Mouse (Mus musculus) left cerebral cortex, postnatal 14 days (tissue): ENCODE measurements around the gene Akap2. TPM values are rescaled to one million over a fixed set of nuclear protein-coding genes. Genes with fewer than 3 reads are reported as not detected.

Source experiments
- DNase-seq, 2 experiments: peaks; one replicate each; pipeline ENCODE4 v3.0.0; 2021 to 2022; ENCODE audit warnings: low spot score in 2 of 2, mixed read lengths in 1 of 2
- intact Hi-C: fragments of 180-260 bp; cut with DNase I; formaldehyde crosslinking; loops from one replicate; pipeline ENCODE4 v1.15.1; 2025
- long read RNA-seq, 2 experiments: library from polyadenylated mRNA; stranded (forward); transcript quantifications; one replicate each; pipeline ENCODE4 v2.0.0; 2021
- total RNA-seq, 2 experiments: library from RNA; stranded (reverse); gene quantifications; 2 replicates each; pipeline ENCODE4 v1.2.3; 2021

The Akap2 gene
- total RNA-seq: 10 to 100 TPM; 34.4 to 39.5 TPM
- long read RNA-seq, experiment 1, partial matches to known transcripts: 0 of 6 reads
- long read RNA-seq, experiment 1, other reads (novel, unspliced or antisense): 6 of 6 reads
- long read RNA-seq, experiment 2, full-length matches to known transcripts: 3 of 13 reads
- long read RNA-seq, experiment 2, partial matches to known transcripts: 0 of 13 reads
- long read RNA-seq, experiment 2, other reads (novel, unspliced or antisense): 10 of 13 reads

DNA sequence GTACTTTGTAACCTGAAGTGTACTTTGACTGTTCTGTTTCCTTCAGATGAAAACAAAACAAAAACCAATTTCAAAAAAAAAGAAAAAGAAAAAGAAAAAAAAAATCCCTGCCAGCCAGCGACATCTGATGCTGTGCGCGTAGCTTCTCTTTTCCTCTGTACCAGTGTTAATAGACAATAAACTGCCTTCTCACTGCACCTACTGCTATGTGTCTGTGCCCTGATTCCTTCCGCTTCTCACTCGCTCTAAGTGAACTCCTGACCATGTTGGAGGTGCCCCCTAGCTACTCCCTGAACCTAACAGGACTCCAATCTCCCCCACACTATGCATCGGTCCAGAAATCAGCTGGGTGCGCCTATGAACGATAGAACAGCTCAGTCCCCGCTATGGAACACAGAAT, at the start of gene Akap2:
Gene Akap2 (plus strand): TSS at position 304 of the 400 bp plus-strand sequence.
- no peak for DNase-seq
- intact Hi-C loops: no loop called here

DNA sequence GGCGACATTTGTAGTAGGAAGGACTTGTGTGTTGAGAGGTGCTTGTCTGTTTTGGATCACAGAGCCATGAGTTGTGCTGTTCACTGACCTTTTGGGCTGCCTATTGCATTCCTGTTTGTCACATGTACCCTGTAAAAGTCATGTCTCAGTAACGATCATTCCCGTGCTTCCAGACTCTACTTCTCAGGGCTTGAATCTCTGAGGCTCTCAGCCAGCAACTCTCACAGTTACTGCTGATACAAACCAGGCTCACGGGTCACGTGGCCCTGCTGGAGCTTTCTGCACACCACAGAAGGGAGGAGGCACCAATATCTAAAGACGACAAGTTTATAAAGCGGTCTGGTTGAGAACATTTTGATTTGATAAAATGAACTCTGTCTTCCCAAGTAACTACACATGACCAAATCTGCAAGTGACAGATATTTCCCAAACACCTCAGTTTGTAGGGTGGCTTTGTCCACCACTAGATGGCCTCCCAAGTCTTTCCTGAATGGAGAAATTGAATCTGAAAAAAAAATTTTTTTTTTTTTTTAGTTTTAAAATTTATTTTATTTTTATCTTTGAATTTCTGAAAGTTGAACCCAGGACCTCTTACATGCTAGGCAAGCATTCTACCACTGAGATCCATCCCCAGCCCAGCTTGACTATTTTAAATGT, 46.5 kb upstream of the Akap2 start:
- DNase-seq: no peak
- intact Hi-C loops: loop anchor here (5.0 kb wide), 2 partner anchors 111 to 211 kb away; no protein-coding TSS in a partner anchor

DNA sequence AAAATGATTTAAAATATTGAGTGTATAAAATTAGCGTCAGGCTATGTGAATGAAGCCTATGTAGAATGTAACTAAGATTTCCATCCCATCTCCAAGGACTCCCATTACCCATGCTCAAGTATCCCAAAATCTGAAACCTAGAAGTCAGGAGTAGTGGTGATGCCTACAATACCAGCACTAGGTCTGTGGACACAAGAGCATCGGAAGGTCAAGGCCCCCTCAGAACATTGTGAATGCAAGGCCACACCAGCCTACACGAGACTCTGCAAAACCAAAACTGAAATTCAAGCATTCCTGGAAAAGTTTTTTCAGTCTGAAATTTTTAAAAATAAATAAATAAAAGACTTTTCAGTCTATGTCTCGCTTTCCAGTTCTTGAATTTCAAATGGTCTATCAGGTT, 44.9 kb upstream of the Akap2 start:
- DNase-seq: no peak
- intact Hi-C loops: loop anchor here (5.0 kb wide), 2 partner anchors 110 to 210 kb away; no protein-coding TSS in a partner anchor

DNA sequence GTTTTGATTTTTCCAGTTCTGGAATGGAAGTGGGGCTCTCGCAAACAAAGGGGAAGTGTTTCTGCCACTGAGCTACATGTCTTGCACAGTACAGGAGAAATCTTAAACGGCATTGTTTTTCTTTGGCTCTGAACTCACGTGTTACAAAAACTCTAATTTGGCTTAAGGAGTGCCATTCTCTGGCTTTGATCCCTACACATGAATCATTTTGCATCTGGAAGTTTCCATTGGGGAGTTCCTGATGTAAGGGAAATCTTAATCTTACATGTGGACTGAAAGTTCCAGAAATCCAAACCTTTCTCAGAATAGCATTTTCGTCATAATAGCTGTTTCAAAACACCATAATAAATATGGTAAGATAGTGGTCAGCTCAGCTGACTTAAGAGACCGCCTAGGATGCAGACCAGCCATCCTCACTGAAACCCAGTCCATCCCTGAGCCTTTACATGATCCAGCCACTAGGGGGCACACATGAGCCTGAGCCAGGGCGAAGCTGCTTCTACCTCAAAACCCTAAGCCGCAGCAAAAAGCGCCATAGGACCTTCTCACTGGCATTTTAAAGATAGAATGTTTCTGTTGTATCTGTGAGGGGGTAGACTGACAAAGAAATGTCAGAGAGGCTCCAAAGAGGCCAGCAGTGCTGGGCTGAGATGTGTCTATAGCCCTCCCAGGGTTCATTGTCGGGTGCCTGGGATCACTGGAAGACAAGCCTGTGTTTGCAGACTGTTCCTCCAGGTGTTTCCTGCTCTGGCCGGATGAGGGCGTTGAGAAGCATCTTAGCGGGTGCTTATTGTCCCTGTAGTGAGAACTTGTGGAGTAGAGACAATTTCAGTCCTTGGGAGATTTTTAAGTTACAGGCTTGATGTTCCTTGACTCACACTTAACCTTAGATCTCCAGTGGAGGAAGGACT, 44.2 kb upstream of the Akap2 start:
- DNase-seq: peak; percentile 84 to 89
- intact Hi-C loops: loop anchor here (5.0 kb wide), 2 partner anchors 109 to 209 kb away; no protein-coding TSS in a partner anchor

DNA sequence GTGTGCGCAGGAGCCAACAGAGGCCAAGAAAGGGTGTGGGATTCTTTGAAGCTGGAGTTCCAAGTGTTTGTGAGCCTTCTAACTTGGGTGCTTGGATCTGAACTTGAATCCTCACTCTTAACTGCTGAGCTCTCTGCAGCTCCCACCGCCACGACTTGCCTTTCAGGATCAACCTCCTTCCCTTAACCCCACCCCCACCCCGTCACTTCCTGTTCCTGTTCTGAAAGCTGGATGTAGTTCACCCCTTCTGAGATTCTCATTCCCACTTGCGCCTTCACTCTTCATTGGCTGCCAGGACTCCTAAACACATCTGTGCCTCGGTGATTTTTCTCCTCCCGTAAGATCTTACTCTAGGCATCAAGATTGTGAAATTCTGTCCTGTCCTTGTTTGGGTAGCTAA, 43.1 kb upstream of the Akap2 start:
- intact Hi-C loops: loop anchor here (5.0 kb wide), 2 partner anchors 108 to 208 kb away; no protein-coding TSS in a partner anchor
- DNase-seq: no peak

DNA sequence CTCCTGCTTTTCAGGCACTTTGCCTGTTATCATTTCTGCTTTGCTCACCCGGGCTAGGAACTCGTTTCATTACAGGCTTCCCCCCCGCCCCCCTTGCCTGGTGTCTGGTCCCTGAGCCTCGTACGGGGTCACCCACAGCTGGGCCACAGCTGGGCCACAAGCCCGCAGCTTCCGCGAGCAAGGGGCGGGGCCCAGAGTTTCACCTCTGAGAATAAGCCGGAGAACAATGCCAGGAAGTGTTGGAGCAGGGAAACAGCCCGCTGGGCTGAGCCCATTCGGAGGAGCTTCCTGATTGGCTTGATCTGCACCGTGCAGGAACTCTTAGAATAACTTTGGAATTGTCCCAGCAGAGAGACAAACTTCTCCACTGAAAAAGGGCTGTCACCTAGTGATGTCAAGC, 42.1 kb upstream of the Akap2 start:
- no peak for DNase-seq
- intact Hi-C loops: no loop called here

DNA sequence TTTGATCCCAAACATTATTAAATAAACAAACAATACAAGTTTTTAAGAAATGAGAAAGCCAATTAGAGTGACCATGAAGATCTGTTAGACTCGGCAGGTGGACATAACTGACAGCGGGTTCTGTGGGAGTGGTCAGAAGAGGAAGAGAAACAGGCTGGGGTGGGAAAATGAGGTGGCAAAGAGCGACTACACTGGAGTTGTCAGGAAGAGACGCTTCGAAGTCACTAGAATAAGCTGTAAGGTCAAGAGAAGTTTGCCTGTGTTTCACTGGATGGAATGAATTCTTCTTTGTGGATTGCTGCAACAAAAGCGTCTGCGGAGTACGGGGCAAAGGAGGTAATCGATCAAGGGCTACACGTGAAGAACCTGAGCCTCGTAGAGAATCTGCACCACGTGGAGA, 39.5 kb upstream of the Akap2 start:
- DNase-seq: no peak
- intact Hi-C loops: no loop called here

DNA sequence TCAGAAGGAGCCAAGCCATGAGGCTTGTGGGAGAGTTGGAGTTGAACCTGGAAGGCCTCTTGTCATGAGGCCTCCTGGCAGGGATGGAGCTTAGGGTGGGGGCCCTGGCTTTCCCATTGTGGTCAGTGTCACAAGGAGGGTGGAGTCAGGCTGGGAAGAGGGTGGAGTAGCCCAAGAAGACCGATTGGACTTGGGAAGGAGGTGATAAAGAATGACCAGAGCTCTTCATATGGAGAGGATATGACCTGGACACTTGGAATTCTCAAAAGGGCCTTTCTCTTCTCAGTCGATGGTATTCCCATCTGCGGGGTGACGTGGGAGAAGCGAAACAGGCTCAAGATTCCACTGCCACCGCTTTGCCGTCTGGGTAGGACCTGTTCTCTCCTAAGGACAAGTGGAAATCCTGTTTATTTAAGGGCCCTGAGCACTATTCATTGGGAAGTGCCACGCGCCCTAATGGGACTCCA, 38.4 kb upstream of the Akap2 start:
- no peak for DNase-seq
- intact Hi-C loops: no loop called here

DNA sequence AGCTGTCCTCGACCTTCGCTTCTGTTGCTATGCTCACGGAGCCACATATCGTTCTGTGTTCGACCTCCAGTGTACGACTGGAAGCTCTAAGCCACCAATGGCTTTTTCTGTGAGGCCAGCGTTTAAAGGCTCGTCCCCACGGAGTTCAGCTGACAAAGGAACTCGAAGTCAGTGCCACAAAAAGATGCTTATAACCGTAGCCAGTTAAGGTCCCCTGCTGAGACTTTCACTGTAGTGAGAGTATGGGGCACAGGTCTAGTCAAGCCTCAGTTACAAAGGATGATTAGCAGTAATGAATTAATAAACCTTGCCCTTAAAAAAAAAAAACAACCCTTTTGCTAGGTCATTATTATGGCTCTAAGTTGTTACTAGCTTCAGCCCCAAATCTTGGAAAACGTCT, 37.3 kb upstream of the Akap2 start:
- DNase-seq: no peak
- intact Hi-C loops: no loop called here

DNA sequence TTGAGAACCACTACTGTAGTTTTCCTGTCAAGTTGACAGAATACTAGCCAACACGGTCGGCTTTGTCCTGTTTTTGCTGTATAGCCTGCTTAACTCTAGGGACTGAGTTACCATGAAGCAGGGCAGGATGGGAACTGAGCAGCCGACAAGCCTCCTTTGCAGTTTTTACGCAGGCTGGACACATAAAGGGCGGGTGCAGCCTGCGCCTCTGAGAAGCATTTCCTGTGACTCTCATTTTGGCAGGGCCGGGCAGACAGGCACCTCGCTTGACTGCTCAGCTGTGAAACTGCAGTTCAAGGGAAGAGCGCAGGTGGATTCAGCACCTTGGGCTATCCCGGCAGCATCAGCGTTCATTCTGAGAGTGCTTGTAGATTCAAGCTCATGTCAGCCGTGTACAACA, 35.9 kb upstream of the Akap2 start:
- intact Hi-C loops: no loop called here
- no peak for DNase-seq

DNA sequence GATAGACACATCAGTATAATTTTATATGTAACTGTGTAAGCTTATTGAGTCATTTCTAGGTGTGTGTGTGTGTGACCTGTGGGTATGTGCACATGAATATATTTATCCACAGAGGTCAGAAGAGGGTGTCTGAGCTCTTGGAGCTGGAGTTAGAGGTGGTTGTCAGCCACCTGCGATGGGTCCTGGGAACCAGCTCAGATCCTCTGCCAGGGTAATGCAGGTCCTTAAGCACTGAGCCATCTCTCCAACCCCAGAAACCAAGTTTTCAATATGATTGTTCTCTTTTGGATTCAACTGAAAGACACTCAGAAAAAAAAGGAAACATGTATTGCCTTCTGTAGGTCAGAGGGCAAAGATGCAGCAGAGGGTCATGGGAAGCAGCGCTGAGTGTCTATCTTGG, 35.1 kb upstream of the Akap2 start:
- DNase-seq: no peak
- intact Hi-C loops: no loop called here

DNA sequence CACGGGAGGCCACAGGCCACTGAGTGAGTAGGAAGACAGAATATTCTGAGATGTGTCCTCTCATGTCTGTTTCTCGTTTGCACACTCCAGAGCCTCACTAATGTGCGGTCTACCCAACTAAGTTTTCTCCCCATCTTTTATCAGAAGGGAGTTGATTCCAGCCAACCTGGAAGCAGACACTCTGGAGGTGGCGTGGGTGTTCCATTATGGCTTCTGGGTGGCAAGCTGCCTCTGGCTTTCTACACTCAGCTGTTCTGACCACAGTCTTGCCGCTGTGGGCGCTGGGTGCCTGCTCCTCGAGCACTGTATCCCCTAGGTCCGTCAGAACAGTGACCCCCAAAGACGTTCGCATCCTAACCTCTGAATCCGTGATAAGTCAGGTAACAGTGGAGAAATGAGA, 34.5 kb upstream of the Akap2 start:
- intact Hi-C loops: no loop called here
- DNase-seq: no peak

DNA sequence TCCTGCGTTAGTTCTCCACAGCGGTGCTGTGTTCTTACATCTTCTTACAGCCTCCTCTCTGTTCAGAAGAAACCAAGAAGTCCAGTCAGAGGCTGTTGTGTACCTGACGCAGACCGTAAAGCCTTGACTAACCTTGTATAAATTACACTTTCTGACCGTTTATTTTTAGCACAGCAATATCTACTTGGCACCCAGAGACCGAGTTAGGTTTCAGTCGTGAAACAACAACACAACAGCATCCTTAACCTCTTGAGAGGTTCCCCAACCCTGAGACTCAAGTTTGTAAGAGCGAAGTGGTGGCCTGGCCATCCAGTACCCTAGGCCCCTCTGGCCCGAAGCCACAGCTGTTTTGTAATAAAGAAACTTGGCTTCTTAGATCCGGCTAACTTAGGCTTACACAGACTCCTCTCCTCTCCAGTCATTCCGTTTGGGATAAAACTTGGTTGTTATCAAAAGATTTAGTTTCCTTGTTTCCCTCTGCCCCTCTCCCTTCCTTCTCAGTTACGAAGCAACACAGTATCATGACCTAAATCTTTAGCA, 32.7 kb upstream of the Akap2 start:
- intact Hi-C loops: no loop called here
- no peak for DNase-seq

DNA sequence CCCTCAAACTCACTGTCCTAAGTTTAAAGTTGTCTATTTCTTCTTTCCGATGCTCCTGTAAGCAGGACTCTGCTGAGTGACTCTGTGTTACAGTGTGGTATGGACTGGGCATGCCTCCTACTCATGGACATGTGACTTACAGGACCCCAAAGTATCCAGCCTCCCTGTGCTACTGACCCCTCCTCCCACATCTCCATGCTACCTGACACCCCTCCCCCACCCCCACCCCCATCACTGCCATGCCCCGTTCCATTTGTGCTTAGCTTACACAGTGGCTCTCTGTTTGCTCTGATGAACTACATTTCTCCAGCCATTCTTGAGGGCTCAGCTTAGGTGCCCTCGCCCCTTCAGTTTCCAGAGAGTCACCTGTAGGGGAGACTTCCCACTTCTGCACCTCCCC, 30.7 kb upstream of the Akap2 start:
- DNase-seq: no peak
- intact Hi-C loops: no loop called here

DNA sequence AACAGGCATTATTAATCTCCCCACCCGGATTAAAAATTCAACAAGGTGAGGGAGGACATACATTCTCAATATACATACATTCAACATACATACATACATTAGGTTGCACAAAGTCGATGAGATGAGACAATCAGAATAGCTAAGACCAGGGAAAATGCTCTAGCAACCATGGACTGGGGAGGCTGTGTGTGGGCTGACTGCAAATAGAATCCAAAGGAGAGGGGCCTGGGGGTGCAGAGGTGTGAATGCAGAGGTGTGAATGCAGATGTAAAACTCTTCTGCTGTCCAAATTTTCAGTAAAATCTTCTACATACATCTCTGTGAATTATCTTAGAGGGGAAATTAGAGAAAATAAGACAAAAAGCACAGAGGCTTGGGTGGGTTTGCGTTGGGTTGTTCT, 29.9 kb upstream of the Akap2 start:
- intact Hi-C loops: no loop called here
- peak in 1 of 2 experiments; percentile 45 for DNase-seq

DNA sequence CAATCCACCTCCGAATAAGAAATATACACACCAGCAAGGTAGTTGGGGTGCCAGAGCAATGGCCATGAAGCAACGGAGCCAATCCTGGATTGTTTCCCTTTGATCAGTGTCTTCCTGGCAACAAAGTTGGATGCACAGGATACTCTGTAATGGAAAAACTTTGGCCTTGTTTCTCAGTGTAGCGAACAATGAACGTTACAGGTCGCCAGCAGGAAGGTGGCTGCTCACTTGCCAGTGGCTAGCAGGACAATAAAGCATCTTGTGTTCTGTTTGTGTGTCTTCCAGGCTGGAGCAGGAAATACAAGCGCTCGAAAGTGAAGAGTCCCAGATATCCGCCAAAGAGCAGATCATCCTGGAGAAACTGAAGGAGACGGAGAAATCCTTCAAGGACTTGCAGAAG, 29.3 kb upstream of the Akap2 start:
- intact Hi-C loops: no loop called here
- no peak for DNase-seq

DNA sequence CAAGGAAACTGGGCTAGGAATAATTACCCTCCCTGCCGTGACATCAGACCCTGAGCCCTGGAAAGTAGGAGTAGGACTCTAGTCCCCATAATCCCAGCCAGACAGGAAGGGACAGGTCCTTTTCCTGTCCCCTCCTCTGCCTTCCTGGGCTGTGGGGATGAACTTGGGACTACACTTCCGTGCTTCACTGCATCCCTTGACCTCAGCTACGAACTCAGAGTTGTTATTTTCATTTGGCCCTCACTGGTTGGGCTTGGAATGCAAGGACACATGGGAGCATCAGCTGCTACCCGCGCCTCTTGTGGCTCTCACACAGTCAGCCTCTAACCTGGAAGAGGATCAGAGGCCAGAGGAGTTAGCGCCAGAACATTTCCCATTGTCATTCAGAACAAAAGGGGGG, 27.5 kb upstream of the Akap2 start:
- intact Hi-C loops: no loop called here

DNA sequence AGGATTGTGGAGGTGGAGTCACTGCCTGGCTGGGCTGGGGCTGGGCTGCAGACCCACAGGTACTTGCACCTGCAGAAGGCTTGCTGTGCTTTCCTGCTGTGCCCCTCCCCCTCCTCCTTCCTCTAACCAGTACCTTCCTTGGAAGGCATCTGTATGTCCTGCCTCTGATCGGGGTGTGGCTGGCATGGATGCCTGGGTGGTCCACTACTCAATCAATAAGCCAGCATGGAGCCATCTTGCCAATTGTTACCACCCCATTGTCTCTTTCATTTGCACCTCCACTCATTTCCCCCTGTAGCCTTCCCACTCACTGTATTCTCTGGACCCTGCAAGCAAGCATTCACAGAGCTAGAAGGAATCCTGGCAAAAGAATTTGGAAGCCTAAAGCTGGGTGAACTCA, 26.7 kb upstream of the Akap2 start:
- no peak for DNase-seq
- intact Hi-C loops: no loop called here

More for the DNA sequence above, 27.5 kb upstream of the Akap2 start:
- no peak for DNase-seq

DNA sequence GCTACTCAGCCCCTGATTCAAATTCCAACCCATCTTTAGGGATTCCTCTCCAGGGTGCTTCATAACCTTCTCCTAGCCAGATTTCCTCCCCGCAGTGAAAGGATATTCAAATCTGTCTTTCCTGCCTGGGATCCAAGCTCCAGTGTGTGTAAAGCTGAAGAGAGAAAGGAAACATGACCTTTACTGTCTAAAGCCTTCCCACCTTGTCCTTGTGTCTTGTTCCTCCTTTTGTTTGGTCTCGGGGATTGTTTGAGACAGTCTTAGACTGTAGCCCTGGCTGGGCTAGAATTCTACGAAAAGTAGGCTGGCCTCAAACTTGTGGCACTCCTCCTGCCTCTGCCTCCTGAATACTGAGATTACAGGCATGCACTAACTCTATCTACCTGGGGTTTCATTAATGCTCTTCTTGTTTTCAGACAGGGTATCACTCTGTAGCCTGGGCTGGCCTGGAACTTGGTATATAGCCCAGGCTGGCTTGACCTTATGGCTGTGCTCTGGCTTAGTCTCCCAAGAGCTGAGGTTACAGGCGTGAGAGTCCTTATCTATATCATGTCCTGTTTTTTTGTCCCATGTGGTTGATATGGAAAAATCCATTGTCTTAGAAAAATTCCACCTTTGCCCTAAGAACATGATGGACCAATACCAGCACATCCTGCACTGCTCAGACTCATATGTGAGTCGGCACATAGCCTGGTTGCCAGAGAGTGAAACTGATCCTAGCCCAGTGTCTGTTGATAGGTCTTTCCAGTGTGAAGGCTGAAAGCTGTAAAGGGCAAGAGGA, 22.9 kb upstream of the Akap2 start:
- intact Hi-C loops: no loop called here

More for the DNA sequence above, 22.9 kb upstream of the Akap2 start:
- DNase-seq: no peak
